Mouse (Mus musculus) limb, embryonic 15.5 days (tissue): ENCODE measurements around the gene Wdr46. TPM values are rescaled to one million over a fixed set of nuclear protein-coding genes. Genes with fewer than 3 reads are reported as not detected.
A peak's percentile ranks its signal among the peaks of the same experiment; 100 is the strongest.
"Not testable (repeated sequence)": the region's sequence is repeated elsewhere in the genome, so short reads cannot be mapped to it uniquely, and the experiment has no call there.

ENCODE experiments used
- ATAC-seq: fragments of 200-750 bp; cut with Nextera tagmentation; 2 replicates; pipeline ENCODE4 v1.8.0; 2017; ENCODE audit warnings: low read depth, moderate TSS enrichment; ENCODE audit not compliant: insufficient number of reproducible peaks, low FRiP score, low TSS enrichment
- H3K27ac ChIP-seq: fragments of 300-500 bp; sonication (generic); 2 replicates; pipeline ENCODE4 v1.5.1; 2015; ENCODE audit warnings: moderate library complexity, mild to moderate bottlenecking, inconsistent platforms
- H3K27me3 ChIP-seq: fragments of 300-500 bp; sonication (generic); 2 replicates; pipeline ENCODE4 v1.6.1; 2015; ENCODE audit warnings: inconsistent platforms
- H3K36me3 ChIP-seq: fragments of 300-500 bp; sonication (generic); 2 replicates; pipeline ENCODE4 v1.6.1; 2015; ENCODE audit warnings: inconsistent platforms
- H3K4me1 ChIP-seq: fragments of 300-500 bp; sonication (generic); 2 replicates; pipeline ENCODE4 v1.6.1; 2015; ENCODE audit warnings: inconsistent platforms
- H3K4me2 ChIP-seq: fragments of 300-500 bp; sonication (generic); 2 replicates; pipeline ENCODE4 v1.6.1; 2015; ENCODE audit warnings: mild to moderate bottlenecking, inconsistent platforms
- H3K4me3 ChIP-seq: fragments of 300-500 bp; sonication (generic); 2 replicates; pipeline ENCODE4 v1.5.1; 2015; ENCODE audit warnings: mild to moderate bottlenecking, inconsistent platforms
- H3K9ac ChIP-seq: fragments of 300-500 bp; sonication (generic); 2 replicates; pipeline ENCODE4 v1.6.1; 2015; ENCODE audit warnings: inconsistent platforms
- H3K9me3 ChIP-seq: fragments of 300-500 bp; sonication (generic); 2 replicates; pipeline ENCODE4 v1.6.1; 2016; ENCODE audit warnings: inconsistent platforms
- WGBS: fragments of 180-500 bp; shearing (Covaris S2); methylation state at CpG from one replicate; pipeline ENCODE4 v1.1.7; 2015; 5-methylcytosine and 5-hydroxymethylcytosine counted together
- polyA plus RNA-seq: library from polyadenylated mRNA; unstranded; fragments of >200 nt; fragmentation: Nextera tagmentation; extraction: Ambion mirVana; gene quantifications from 2 replicates; pipeline ENCODE4 v1.2.1, GENCODE M21; 2015

Gene Wdr46
- polyA plus RNA-seq, 1 experiment from 2014 or later: 31.4 TPM

GRCm38 (mm10) chr17:33979512-33980050 is 39.1 kb downstream of the Wdr46 start:
- no peaks in the 10 kb centered on the region for H3K9me3 ChIP-seq
- H3K9ac ChIP-seq: no peak overlapping the region
- H3K27ac ChIP-seq: no peak overlapping the region
- peaks cover 24% of the 10 kb centered on the region for H3K4me1 ChIP-seq
- no peaks in the 10 kb centered on the region for H3K36me3 ChIP-seq
- no peak for ATAC-seq
- H3K27me3 ChIP-seq: peaks cover 55% of the 10 kb centered on the region
- H3K4me3 ChIP-seq: no peak overlapping the region
- WGBS: 69% methylated on average over 6 of the region's 6 CpGs
- no peak overlapping the region for H3K4me2 ChIP-seq

- Histone ChIP-seq H3K27ac (peak overlapping the region; percentile 54), H3K27me3 (peaks cover 54% of the 10 kb centered on the region), H3K36me3 (no peaks in the 10 kb centered on the region), H3K4me2 (peak overlapping the region; percentile 67), H3K9ac (no peak overlapping the region), H3K4me3 (peak overlapping the region; percentile 52; the same call in 1 of the 2 replicates), H3K9me3 (no peaks in the 10 kb centered on the region), H3K4me1 (peaks cover 24% of the 10 kb centered on the region)
- ATAC-seq: no peak
- 74% methylated on average over 19 of the region's 19 CpGs for WGBS
Observed at GRCm38 (mm10) chr17:33980181-33981035, 39.9 kb downstream of the Wdr46 start.

- peaks cover 24% of the 10 kb centered on the region for H3K4me1 ChIP-seq
- H3K27me3 ChIP-seq: peaks cover 45% of the 10 kb centered on the region
- peak overlapping the region; percentile 91 for H3K27ac ChIP-seq
- H3K9me3 ChIP-seq, H3K36me3 ChIP-seq, H3K9ac ChIP-seq: not testable (repeated sequence)
- ATAC-seq: peak; percentile 87
- peak overlapping the region; percentile 52 for H3K4me3 ChIP-seq
- peak overlapping the region; percentile 67 for H3K4me2 ChIP-seq
- WGBS: under 1% methylated on average over 27 of the region's 27 CpGs
Observed at GRCm38 (mm10) chr17:33981192-33981909, 40.9 kb downstream of the Wdr46 start.

GRCm38 (mm10) chr17:33982136-33982535 is 41.7 kb downstream of the Wdr46 start:
- not testable (repeated sequence) for H3K36me3 ChIP-seq, H3K27ac ChIP-seq, ATAC-seq, H3K9ac ChIP-seq, H3K9me3 ChIP-seq
- H3K4me3 ChIP-seq: peak overlapping the region; percentile 52; the same call in 1 of the 2 replicates
- H3K4me2 ChIP-seq: peak overlapping the region; percentile 67; the same call in 1 of the 2 replicates
- peaks cover 37% of the 10 kb centered on the region for H3K27me3 ChIP-seq
- 9% methylated on average over 8 of the region's 8 CpGs for WGBS
- H3K4me1 ChIP-seq: peaks cover 24% of the 10 kb centered on the region

- Histone ChIP-seq H3K9ac (no peak overlapping the region), H3K4me3 (no peak overlapping the region), H3K27me3 (peaks cover 6% of the 10 kb centered on the region), H3K9me3 (no peaks in the 10 kb centered on the region), H3K27ac (no peak overlapping the region), H3K4me1 (no peaks in the 10 kb centered on the region), H3K36me3 (no peaks in the 10 kb centered on the region), H3K4me2 (no peak overlapping the region)
- 30% methylated on average over 10 of the region's 10 CpGs for WGBS
- no peak for ATAC-seq
Observed at GRCm38 (mm10) chr17:33991788-33992664, 51.6 kb downstream of the Wdr46 start.

GRCm38 (mm10) chr17:33994959-33995358 is 54.5 kb downstream of the Wdr46 start:
- Histone ChIP-seq H3K36me3 (no peaks in the 10 kb centered on the region), H3K27me3 (peaks cover 33% of the 10 kb centered on the region), H3K9ac (no peak overlapping the region), H3K9me3 (no peaks in the 10 kb centered on the region), H3K4me1 (peaks cover 9% of the 10 kb centered on the region), H3K4me3 (no peak overlapping the region), H3K27ac (no peak overlapping the region), H3K4me2 (no peak overlapping the region)
- no peak for ATAC-seq
- 88% methylated on average over 8 of the region's 8 CpGs for WGBS

- H3K9ac ChIP-seq: no peak overlapping the region
- peaks cover 14% of the 10 kb centered on the region for H3K4me1 ChIP-seq
- no peak overlapping the region for H3K27ac ChIP-seq
- no peaks in the 10 kb centered on the region for H3K36me3 ChIP-seq
- peaks cover 40% of the 10 kb centered on the region for H3K27me3 ChIP-seq
- ATAC-seq: no peak
- WGBS: 21% methylated on average over 3 of the region's 3 CpGs
- H3K4me2 ChIP-seq: no peak overlapping the region
- H3K4me3 ChIP-seq: no peak overlapping the region
- H3K9me3 ChIP-seq: no peaks in the 10 kb centered on the region
Observed at GRCm38 (mm10) chr17:33995651-33996050, 55.2 kb downstream of the Wdr46 start.

- H3K4me2 ChIP-seq, ATAC-seq: not testable (repeated sequence)
- H3K27me3 ChIP-seq: peaks cover 54% of the 10 kb centered on the region
Observed at GRCm38 (mm10) chr17:33997025-33997424, 56.6 kb downstream of the Wdr46 start.

GRCm38 (mm10) chr17:33998697-33999096 is 58.2 kb downstream of the Wdr46 start:
- not testable (repeated sequence) for H3K9ac ChIP-seq, H3K27ac ChIP-seq, ATAC-seq, H3K9me3 ChIP-seq, H3K4me3 ChIP-seq, H3K36me3 ChIP-seq, H3K4me2 ChIP-seq
- 47% methylated on average over 5 of the region's 5 CpGs for WGBS
- Histone ChIP-seq H3K4me1 (peaks cover 14% of the 10 kb centered on the region), H3K27me3 (peaks cover 59% of the 10 kb centered on the region)

More at GRCm38 (mm10) chr17:33997025-33997424, 56.6 kb downstream of the Wdr46 start:
- H3K27ac ChIP-seq, H3K4me3 ChIP-seq, H3K9me3 ChIP-seq, H3K9ac ChIP-seq, H3K36me3 ChIP-seq: not testable (repeated sequence)
- 90% methylated on average over 2 of the region's 2 CpGs for WGBS
- peaks cover 14% of the 10 kb centered on the region for H3K4me1 ChIP-seq
